Comparison of ENCODE assay signal across 7 mouse cellular contexts in genomic region chr2:103797491-103798009, GRCm38 (mm10). TPM values are rescaled to one million over a fixed set of nuclear protein-coding genes. Genes with fewer than 3 reads are reported as not detected.
A peak's percentile ranks its signal among the peaks of the same experiment; 100 is the strongest.
DNase-seq lines count a peak whose midpoint lies in the region; ATAC-seq lines count a peak whose summit lies in the region.

Gene Caprin1, minus strand, starts transcription at chr2:103797649.

- WGBS in embryonic facial prominence, embryonic 11.5 days, result 0% methylated on average over 32 of the region's 33 CpGs
- under 1% methylated on average over 31 of the region's 33 CpGs for WGBS in limb, embryonic 10.5 days
- under 1% methylated on average over 31 of the region's 33 CpGs for WGBS in midbrain, embryonic 13.5 days

- H3K4me2 ChIP-seq in embryonic facial prominence, embryonic 11.5 days (ENCODE audit: low read depth, low read length), result peak within 1 kb of the TSS; percentile 50
- peak within 1 kb of the TSS; percentile 62 for H3K4me2 ChIP-seq in midbrain, embryonic 13.5 days (replicated peaks)

- H3K4me3 ChIP-seq in embryonic facial prominence, embryonic 11.5 days (ENCODE audit: low read depth, low read length), result peak within 1 kb of the TSS; percentile 97
- H3K4me3 ChIP-seq in limb, embryonic 10.5 days, result peak within 1 kb of the TSS; percentile 82
- H3K4me3 ChIP-seq in midbrain, embryonic 13.5 days (replicated peaks), result peak within 1 kb of the TSS; percentile 96

- no peaks in the 10 kb centered on the region for H3K27me3 ChIP-seq in embryonic facial prominence, embryonic 11.5 days (ENCODE audit: control insufficient read depth, insufficient read depth, low read length)
- H3K27me3 ChIP-seq in limb, embryonic 10.5 days (ENCODE audit: low read depth, poor library complexity, severe bottlenecking), result no peaks in the 10 kb centered on the region
- no peaks in the 10 kb centered on the region for H3K27me3 ChIP-seq in midbrain, embryonic 13.5 days

- peak; percentile 97 for DNase-seq in adrenal gland, postnatal 14 days
- peak; percentile 94 for DNase-seq in embryonic facial prominence, embryonic 11.5 days (ENCODE audit: low spot score)
- DNase-seq in kidney, adult 11 months, result peak; percentile 96
- peak; percentile 96 for DNase-seq in limb, embryonic 10.5 days (ENCODE audit: low spot score)
- DNase-seq in spleen, adult 12 weeks (ENCODE audit: low spot score), result peak; percentile 91

- ATAC-seq in embryonic facial prominence, embryonic 11.5 days (replicated peaks; ENCODE audit: insufficient number of reproducible peaks, low FRiP score, low TSS enrichment, low read depth), result peak; percentile 93
- peak; percentile 74 for ATAC-seq in granulocyte monocyte progenitor cell, adult 5-6 weeks (replicated peaks; ENCODE audit: poor library complexity, severe bottlenecking)
- peak; percentile 95 for ATAC-seq in midbrain, embryonic 13.5 days

- no peaks in the 10 kb centered on the region for H3K36me3 ChIP-seq in embryonic facial prominence, embryonic 11.5 days (replicated peaks; ENCODE audit: control insufficient read depth, insufficient read depth, low read depth, low read length)
- peaks cover 28% of the 10 kb centered on the region for H3K36me3 ChIP-seq in limb, embryonic 10.5 days
- H3K36me3 ChIP-seq in midbrain, embryonic 13.5 days, result peaks cover 12% of the 10 kb centered on the region

- H3K9ac ChIP-seq in embryonic facial prominence, embryonic 11.5 days (replicated peaks; ENCODE audit: low read length), result peak within 1 kb of the TSS; percentile 99
- peak within 1 kb of the TSS; percentile 99 for H3K9ac ChIP-seq in midbrain, embryonic 13.5 days (replicated peaks)

- H3K27ac ChIP-seq in embryonic facial prominence, embryonic 11.5 days (replicated peaks; ENCODE audit: low read depth, low read length), result peak within 1 kb of the TSS; percentile 100
- H3K27ac ChIP-seq in limb, embryonic 10.5 days, result peak within 1 kb of the TSS; percentile 100
- H3K27ac ChIP-seq in midbrain, embryonic 13.5 days, result peak within 1 kb of the TSS; percentile 100

- H3K4me1 ChIP-seq in embryonic facial prominence, embryonic 11.5 days (ENCODE audit: control insufficient read depth, insufficient read depth, low read length), result no peaks in the 10 kb centered on the region
- peaks cover 24% of the 10 kb centered on the region for H3K4me1 ChIP-seq in limb, embryonic 10.5 days
- peaks cover 27% of the 10 kb centered on the region for H3K4me1 ChIP-seq in midbrain, embryonic 13.5 days (replicated peaks)

- H3K9me3 ChIP-seq in embryonic facial prominence, embryonic 11.5 days (replicated peaks; ENCODE audit: control insufficient read depth, low read length), result no peaks in the 10 kb centered on the region
- no peaks in the 10 kb centered on the region for H3K9me3 ChIP-seq in limb, embryonic 10.5 days (replicated peaks)
- H3K9me3 ChIP-seq in midbrain, embryonic 13.5 days, result no peaks in the 10 kb centered on the region

RNA-seq across cellular contexts. Expression of gene Caprin1, which starts in this region (rescaled TPM):
- 417 and 423 TPM in 2 replicates for total RNA-seq in adrenal gland, postnatal 14 days (2021)
- polyA plus RNA-seq in embryonic facial prominence, embryonic 11.5 days (2014; fragmentation: Nextera tagmentation; extraction: Ambion mirVana), result 622 and 665 TPM in 2 replicates
- total RNA-seq in granulocyte monocyte progenitor cell, adult 5-6 weeks (2014; fragmentation: Nextera tagmentation), result 371 and 391 TPM in 2 replicates
- 510 and 593 TPM in 2 replicates for total RNA-seq in granulocyte monocyte progenitor cell, adult 5-6 weeks (2017)
- 513 and 547 TPM in 2 replicates for polyA plus RNA-seq in limb, embryonic 10.5 days (2016; fragmentation: Nextera tagmentation; extraction: Ambion mirVana)
- 452 and 486 TPM in 2 replicates for polyA plus RNA-seq in midbrain, embryonic 13.5 days (2015; fragmentation: Nextera tagmentation; extraction: Ambion mirVana)

Comparison
In these comparisons a context has a peak if more than half of its experiments do, and no peak if none do; other contexts are left out.
1. Peak in every context shown above with its lines: DNase-seq, ATAC-seq, H3K4me3 ChIP-seq and H3K27ac ChIP-seq.